16 mouse cellular contexts compared by ENCODE assay signal in the genomic region with DNA sequence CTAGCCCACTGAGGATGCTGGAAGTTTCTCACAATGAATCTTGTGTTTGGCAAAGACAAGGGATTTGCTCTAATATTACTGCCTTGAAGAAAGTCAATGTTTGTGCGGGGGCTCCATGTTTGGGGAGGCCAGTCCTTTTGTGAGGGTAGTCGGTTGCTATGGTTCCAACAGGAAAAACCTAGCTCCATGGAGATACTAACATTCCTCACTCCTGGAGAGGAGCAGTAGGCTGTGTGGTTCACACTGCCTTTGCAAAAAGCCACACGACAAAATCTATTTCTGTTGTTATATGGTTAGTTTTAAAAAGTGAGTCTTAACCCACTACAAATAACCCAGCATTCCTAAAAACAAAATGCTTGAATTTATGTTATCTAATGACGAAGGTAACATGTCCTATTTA.
"Had no signal": no experiment of that assay in that cellular context is flagged by ENCODE, and none has a peak within 500 bp of the region (broad histone marks: within the 10 kb centered on the region; RNA-seq: fewer than 3 reads in every experiment).

No protein-coding gene starts in this region.

- H3K27ac ChIP-seq: kidney, postnatal 0 days; liver, embryonic 13.5 days; midbrain, embryonic 12.5 days; midbrain, embryonic 15.5 days; neural tube, embryonic 13.5 days; stomach, postnatal 0 days had no signal

- ATAC-seq: midbrain, embryonic 15.5 days had no signal

- H3K4me3 ChIP-seq: liver, embryonic 13.5 days; midbrain, embryonic 12.5 days; midbrain, embryonic 15.5 days; myocyte; neural tube, embryonic 13.5 days had no signal

- DNase-seq: kidney, adult 2 months; kidney, postnatal 25 days; liver, embryonic 13.5 days; lung, adult 2 months; lung, postnatal 14 days; lung, postnatal 4 days; right cerebral cortex, postnatal 4 days; thymus, adult 2 months; thymus, postnatal 14 days; thymus, postnatal 4 days had no signal
